Mouse (Mus musculus) lung, postnatal 0 days (tissue): ENCODE measurements around the gene Lamc3. TPM values are rescaled to one million over a fixed set of nuclear protein-coding genes. Genes with fewer than 3 reads are reported as not detected.

Experiments
- ATAC-seq: fragments of 200-750 bp; cut with Nextera tagmentation; 2 replicates; pipeline ENCODE4 v1.8.0; 2017; ENCODE audit warnings: moderate library complexity
- DNase-seq: peaks from one replicate; pipeline ENCODE4 v3.0.0-alpha.2; 2016; ENCODE audit warnings: low spot score
- H3K27ac ChIP-seq: fragments of 300-500 bp; sonication (generic); 2 replicates; pipeline ENCODE4 v1.5.1; 2014; ENCODE audit warnings: antibody characterized with exemption, mild to moderate bottlenecking, low read length, mixed read lengths
- H3K27me3 ChIP-seq: fragments of 300-500 bp; sonication (generic); replicated peaks from 2 replicates; pipeline ENCODE4 v1.6.1; 2014; ENCODE audit warnings: low read length, mixed read lengths; ENCODE audit not compliant: insufficient read depth
- H3K36me3 ChIP-seq: fragments of 300-500 bp; sonication (generic); 2 replicates; pipeline ENCODE4 v1.6.1; 2014; ENCODE audit warnings: low read length, mixed read lengths; ENCODE audit not compliant: insufficient read depth
- H3K4me1 ChIP-seq: fragments of 300-500 bp; sonication (generic); 2 replicates; pipeline ENCODE4 v1.6.1; 2014; ENCODE audit warnings: antibody characterized with exemption, low read depth, low read length, mixed read lengths; ENCODE audit not compliant: insufficient read depth
- H3K4me2 ChIP-seq: fragments of 300-500 bp; sonication (generic); replicated peaks from 2 replicates; pipeline ENCODE4 v1.6.1; 2014; ENCODE audit warnings: low read depth, mild to moderate bottlenecking, low read length, moderate library complexity, mixed read lengths
- H3K4me3 ChIP-seq: fragments of 300-500 bp; sonication (generic); 2 replicates; pipeline ENCODE4 v1.5.1; 2014; ENCODE audit warnings: low read depth, low read length
- H3K9ac ChIP-seq: fragments of 300-500 bp; sonication (generic); replicated peaks from 2 replicates; pipeline ENCODE4 v1.6.1; 2014; ENCODE audit warnings: low read depth, mild to moderate bottlenecking
- H3K9me3 ChIP-seq: fragments of 300-500 bp; sonication (generic); 2 replicates; pipeline ENCODE4 v1.6.1; 2016; ENCODE audit warnings: low read length, mixed read lengths
- CTCF ChIP-seq: IDR thresholded peaks from 2 replicates; pipeline ENCODE4 v1.5.1; 2016; ENCODE audit warnings: antibody characterized with exemption, mild to moderate bottlenecking
- EP300 ChIP-seq: IDR thresholded peaks from 2 replicates; pipeline ENCODE4 v1.6.1; 2016; ENCODE audit warnings: antibody characterized with exemption, mild to moderate bottlenecking, control low read depth
- WGBS: fragments of 180-500 bp; shearing (Covaris S2); extraction: QIAGEN DNeasy Blood & Tissue Kit; methylation state at CpG from one replicate; pipeline ENCODE4 v1.1.7; 2014; 5-methylcytosine and 5-hydroxymethylcytosine counted together
- polyA plus RNA-seq: library from polyadenylated mRNA; unstranded; fragments of >200 nt; fragmentation: Nextera tagmentation; extraction: Ambion mirVana; gene quantifications from 2 replicates; pipeline ENCODE4 v1.2.1, GENCODE M21; 2015

Lamc3 gene
- polyA plus RNA-seq, 1 experiment from 2014 or later: 2.9 TPM

DNA sequence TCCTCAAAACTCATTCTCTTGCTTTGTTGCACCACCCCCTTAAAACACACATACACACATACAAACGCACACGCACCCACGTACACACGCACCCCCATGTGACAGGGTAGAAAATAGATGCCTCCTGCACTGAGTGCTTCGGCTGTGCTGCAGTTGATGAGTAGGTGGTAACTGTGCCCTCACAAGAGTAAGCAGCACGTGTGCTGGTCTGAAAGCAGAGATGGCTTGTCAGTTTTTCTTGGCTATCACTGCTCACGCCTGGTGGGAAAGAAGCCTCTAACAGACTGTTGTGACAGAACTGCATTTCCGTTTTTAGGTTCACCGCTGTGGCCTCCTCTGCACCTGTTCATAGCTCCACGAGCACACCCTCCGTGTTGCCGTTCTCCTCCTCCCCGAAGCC, 109.0 kb downstream of the Lamc3 start:
- H3K4me3 ChIP-seq: no peak overlapping the region
- H3K9ac ChIP-seq: no peak overlapping the region
- H3K4me2 ChIP-seq: no peak overlapping the region
- H3K27ac ChIP-seq: no peak overlapping the region
- 94% methylated on average over 13 of the region's 13 CpGs for WGBS
- H3K9me3 ChIP-seq: no peaks in the 10 kb centered on the region
- H3K4me1 ChIP-seq: no peaks in the 10 kb centered on the region
- ATAC-seq (no peak), DNase-seq (no peak)
- TF ChIP-seq CTCF (no peak), EP300 (no peak)
- H3K27me3 ChIP-seq: no peaks in the 10 kb centered on the region
- H3K36me3 ChIP-seq: peaks cover 49% of the 10 kb centered on the region

Other genes with a start within 250 kb of the Lamc3 start
- gene Prdm12, start 247.3 kb upstream of the Lamc3 start, polyA plus RNA-seq: not detected in 2 replicates
- 17.7 and 18.7 TPM in 2 replicates for gene Exosc2, start 216.6 kb upstream of the Lamc3 start, polyA plus RNA-seq
- 15.6 and 16.3 TPM in 2 replicates for gene Abl1, start 198.9 kb upstream of the Lamc3 start, polyA plus RNA-seq
- 0.04 and 0.13 TPM in 2 replicates for gene Qrfp, start 76.7 kb upstream of the Lamc3 start, polyA plus RNA-seq
- 0.02 and 0.08 TPM in 2 replicates for gene Fibcd1, start 41.3 kb upstream of the Lamc3 start, polyA plus RNA-seq
- 11.7 and 12.6 TPM in 2 replicates for gene Aif1l, start 62.8 kb downstream of the Lamc3 start, polyA plus RNA-seq
- gene Nup214, start 87.1 kb downstream of the Lamc3 start, polyA plus RNA-seq: 57.1 and 65.6 TPM in 2 replicates
- gene Fam78a, start 197.6 kb downstream of the Lamc3 start, polyA plus RNA-seq: 2.5 TPM in 2 replicates
- gene Plpp7, start 208.2 kb downstream of the Lamc3 start, polyA plus RNA-seq: 2.4 and 2.5 TPM in 2 replicates